Mouse (Mus musculus): ENCODE data around the gene Olfr1024. TPM values are rescaled to one million over a fixed set of nuclear protein-coding genes. Genes with fewer than 3 reads are reported as not detected.

Olfr1024 gene
- not detected in 2 replicates for polyA plus RNA-seq (2016; fragmentation: Nextera tagmentation; extraction: Ambion mirVana)

DNA sequence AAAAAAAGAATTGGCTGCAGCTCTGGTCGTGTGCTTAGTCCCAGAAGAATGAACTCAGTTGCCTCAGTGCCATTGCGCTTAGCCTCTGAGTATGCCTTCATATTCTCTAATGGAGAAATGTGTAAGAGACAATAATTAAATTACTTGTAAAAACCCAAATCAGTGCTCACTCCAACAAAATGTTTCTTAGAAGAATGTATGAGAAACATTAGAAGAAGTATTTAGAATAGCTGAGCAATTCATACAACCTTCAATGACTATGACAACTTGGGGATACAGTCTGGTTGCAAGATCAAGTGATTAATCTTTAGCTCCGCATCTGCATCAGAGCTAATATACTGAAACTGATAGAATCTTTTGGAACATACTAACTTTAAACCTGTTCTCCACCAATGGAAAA is at the start of gene Olfr1024:
Olfr1024 (minus strand) TSS at position 101 of the 400 bp plus-strand sequence.
- WGBS, result 89% methylated on average over 3 of the region's 3 CpGs
- H3K4me3 ChIP-seq, result no peak within 1 kb of the TSS

DNA sequence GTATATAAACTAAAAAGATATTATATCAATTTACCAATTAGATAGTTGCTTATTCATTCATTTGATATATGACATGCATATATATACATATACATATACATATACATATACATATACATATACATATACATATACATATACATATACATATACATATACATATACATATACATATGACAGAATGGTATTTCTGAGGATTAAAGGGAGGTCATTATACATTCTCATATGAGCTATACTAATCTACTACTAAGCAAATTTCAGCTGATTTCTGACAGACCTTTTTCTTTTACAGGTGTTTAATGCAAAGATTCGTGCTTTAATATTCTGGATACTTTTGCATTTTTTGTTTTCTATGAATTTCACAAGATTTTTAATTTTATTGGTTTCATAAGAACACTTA is 45.3 kb upstream of the Olfr1024 start, which contains the start of gene Olfr1028:
Olfr1028 (plus strand) TSS at position 301 of the 400 bp plus-strand sequence.
- no peak within 1 kb of the TSS for H3K27ac ChIP-seq
- no peaks in the 10 kb centered on the region for H3K36me3 ChIP-seq
- H3K9me3 ChIP-seq, result no peaks in the 10 kb centered on the region
- H3K4me1 ChIP-seq (replicated peaks), result no peaks in the 10 kb centered on the region
- no peak within 1 kb of the TSS for H3K4me3 ChIP-seq
- WGBS, result 85% methylated on average over 1 of the region's 1 CpGs
- H3K27me3 ChIP-seq (ENCODE audit: insufficient read depth, poor library complexity, severe bottlenecking), result no peaks in the 10 kb centered on the region
- no peak for DNase-seq (ENCODE audit: low spot score)

More for the DNA sequence above, at the start of gene Olfr1024:
- Histone ChIP-seq H3K4me1 (replicated peaks) (no peaks in the 10 kb centered on the region), H3K27ac (no peak within 1 kb of the TSS), H3K36me3 (no peaks in the 10 kb centered on the region), H3K9me3 (no peaks in the 10 kb centered on the region; the same call in 1 of the 2 replicates), H3K27me3 (ENCODE audit: insufficient read depth, poor library complexity, severe bottlenecking) (no peaks in the 10 kb centered on the region)
- no peak for DNase-seq (ENCODE audit: low spot score)

DNA sequence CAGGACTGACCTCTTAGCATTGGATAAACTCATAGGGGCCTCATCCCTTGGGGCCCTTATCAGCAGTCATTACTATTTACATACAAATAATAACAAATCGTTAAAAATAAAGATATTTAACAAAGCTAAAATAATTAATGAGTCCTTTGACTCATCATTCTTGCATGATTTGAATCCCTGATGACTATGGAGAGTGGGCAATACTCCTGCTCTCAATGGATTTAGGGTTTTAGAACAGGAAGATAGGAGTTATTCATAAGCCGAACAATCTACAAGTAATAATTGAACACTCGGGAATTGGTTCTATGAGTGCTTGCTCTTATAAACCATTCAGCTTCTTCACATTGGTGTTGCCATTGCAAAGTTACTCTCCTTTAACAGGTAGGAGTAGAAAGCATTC is 16.4 kb upstream of the Olfr1024 start, which contains the start of gene Olfr1026:
Olfr1026 (plus strand) TSS at position 301 of the 400 bp plus-strand sequence.
- no peaks in the 10 kb centered on the region for H3K4me1 ChIP-seq (replicated peaks)
- 90% methylated on average over 3 of the region's 3 CpGs for WGBS
- no peaks in the 10 kb centered on the region for H3K36me3 ChIP-seq
- DNase-seq (ENCODE audit: low spot score), result no peak
- H3K9me3 ChIP-seq, result no peaks in the 10 kb centered on the region
- no peak within 1 kb of the TSS for H3K27ac ChIP-seq
- no peaks in the 10 kb centered on the region for H3K27me3 ChIP-seq (ENCODE audit: insufficient read depth, poor library complexity, severe bottlenecking)
- no peak within 1 kb of the TSS for H3K4me3 ChIP-seq

DNA sequence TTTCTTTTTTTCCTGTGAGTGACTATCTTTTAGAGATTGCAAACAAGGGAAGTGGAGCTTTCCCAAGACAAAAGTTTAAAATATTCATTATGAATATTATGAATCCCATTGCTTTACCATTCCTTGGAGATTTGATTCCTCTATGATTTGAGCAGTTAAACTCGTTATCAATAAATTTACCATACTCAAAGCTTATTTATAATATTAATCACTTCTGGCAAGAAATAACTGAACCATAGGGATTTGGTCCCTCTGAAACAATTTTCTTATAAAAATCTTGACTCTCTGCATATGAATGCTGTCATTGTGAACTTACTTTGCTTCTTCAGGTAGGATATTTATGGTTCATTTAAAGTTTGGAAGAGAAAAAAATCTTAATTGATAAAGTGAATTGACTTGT is 10.0 kb upstream of the Olfr1024 start, which contains the start of gene Olfr1025-ps1:
Olfr1025-ps1 (plus strand) TSS at position 301 of the 400 bp plus-strand sequence.
- Histone ChIP-seq H3K36me3 (no peaks in the 10 kb centered on the region), H3K27me3 (ENCODE audit: insufficient read depth, poor library complexity, severe bottlenecking) (no peaks in the 10 kb centered on the region), H3K4me3 (no peak within 1 kb of the TSS), H3K4me1 (replicated peaks) (no peaks in the 10 kb centered on the region), H3K27ac (no peak within 1 kb of the TSS), H3K9me3 (no peaks in the 10 kb centered on the region)
- no peak for DNase-seq (ENCODE audit: low spot score)
- 69% methylated on average over 1 of the region's 1 CpGs for WGBS

DNA sequence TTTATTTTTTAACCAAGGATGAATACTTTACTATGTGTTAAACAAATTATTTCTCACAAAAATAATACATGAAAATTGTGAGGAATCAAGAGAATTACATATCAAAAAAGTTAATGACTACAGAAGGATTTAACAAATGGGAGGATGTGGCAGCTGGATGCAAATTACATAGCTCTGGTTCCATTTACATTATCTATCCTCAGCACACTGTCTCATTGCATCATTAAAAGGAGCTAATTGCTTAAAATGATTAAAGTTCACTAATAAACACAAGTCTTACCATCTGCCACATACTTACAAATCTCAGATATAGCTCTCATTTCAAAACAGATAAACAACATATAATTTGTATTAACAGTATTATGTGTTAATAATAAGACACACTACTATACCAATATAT is 8.3 kb upstream of the Olfr1024 start:
- DNase-seq (ENCODE audit: low spot score), result no peak
- Histone ChIP-seq H3K27me3 (ENCODE audit: insufficient read depth, poor library complexity, severe bottlenecking) (no peaks in the 10 kb centered on the region), H3K4me1 (replicated peaks) (no peaks in the 10 kb centered on the region), H3K36me3 (no peaks in the 10 kb centered on the region), H3K27ac (no peak overlapping the region), H3K9me3 (no peaks in the 10 kb centered on the region), H3K4me3 (no peak overlapping the region)

DNA sequence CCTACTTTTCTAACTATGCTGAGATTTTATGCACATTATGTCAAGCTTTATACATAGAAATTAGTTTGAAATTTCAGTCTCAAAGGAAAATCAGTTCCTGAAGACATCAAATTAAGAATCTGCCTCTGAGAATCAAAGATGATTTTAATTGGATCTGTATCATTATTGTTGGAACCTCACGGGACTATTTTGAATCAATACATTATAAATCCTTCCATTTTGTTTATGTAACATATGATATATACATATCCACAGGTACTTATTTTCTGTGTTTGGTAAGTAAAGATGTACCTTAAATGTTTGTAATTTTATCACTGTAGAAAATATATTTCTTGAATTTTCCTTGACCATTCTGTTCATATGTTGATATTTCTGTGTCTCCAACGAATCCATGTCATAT is 19.5 kb downstream of the Olfr1024 start, which contains the start of gene Olfr1023:
Olfr1023 (plus strand) TSS at position 301 of the 400 bp plus-strand sequence.
- WGBS, result 79% methylated on average over 2 of the region's 2 CpGs
- Histone ChIP-seq H3K4me1 (replicated peaks) (no peaks in the 10 kb centered on the region), H3K9me3 (no peaks in the 10 kb centered on the region), H3K36me3 (no peaks in the 10 kb centered on the region), H3K27ac (no peak within 1 kb of the TSS), H3K4me3 (no peak within 1 kb of the TSS), H3K27me3 (ENCODE audit: insufficient read depth, poor library complexity, severe bottlenecking) (no peaks in the 10 kb centered on the region)
- no peak for DNase-seq (ENCODE audit: low spot score)

DNA sequence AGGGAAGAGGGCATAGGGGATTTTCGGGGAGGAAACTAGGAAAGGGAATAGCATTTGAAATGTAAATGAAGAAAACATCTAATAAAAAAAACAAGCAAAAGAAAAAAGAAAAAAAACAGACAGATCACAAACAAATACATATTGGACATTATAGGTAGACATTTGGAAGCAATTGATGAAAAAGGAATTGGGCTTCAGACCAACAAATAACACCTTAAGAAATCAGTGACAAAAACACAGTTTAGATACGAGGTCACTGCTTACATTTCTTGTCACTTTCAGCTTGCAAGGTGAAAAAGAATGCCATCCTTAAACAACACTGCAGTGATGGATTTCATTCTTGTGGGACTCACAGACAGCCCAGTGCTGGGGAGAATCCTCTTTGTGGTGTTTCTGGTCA is 36.6 kb downstream of the Olfr1024 start, which contains the start of gene Olfr1022:
Olfr1022 (plus strand) TSS at position 301 of the 400 bp plus-strand sequence.
- no peaks in the 10 kb centered on the region for H3K27me3 ChIP-seq (ENCODE audit: insufficient read depth, poor library complexity, severe bottlenecking)
- H3K27ac ChIP-seq, result no peak within 1 kb of the TSS
- no peak within 1 kb of the TSS for H3K4me3 ChIP-seq
- no peak for DNase-seq (ENCODE audit: low spot score)
- 66% methylated on average over 2 of the region's 2 CpGs for WGBS
- H3K36me3 ChIP-seq, result no peaks in the 10 kb centered on the region
- no peaks in the 10 kb centered on the region for H3K9me3 ChIP-seq
- no peaks in the 10 kb centered on the region for H3K4me1 ChIP-seq (replicated peaks)

Other genes with a start within 250 kb of the Olfr1024 start
- gene Olfr154, start 240.6 kb downstream of the Olfr1024 start, polyA plus RNA-seq (2016; fragmentation: Nextera tagmentation; extraction: Ambion mirVana), result not detected in 2 replicates
- not detected in 2 replicates for gene Olfr1006, start 226.3 kb downstream of the Olfr1024 start, polyA plus RNA-seq (2016; fragmentation: Nextera tagmentation; extraction: Ambion mirVana)
- not detected in 2 replicates for gene Olfr1008, start 215.6 kb downstream of the Olfr1024 start, polyA plus RNA-seq (2016; fragmentation: Nextera tagmentation; extraction: Ambion mirVana)
- gene Olfr1009, start 189.6 kb downstream of the Olfr1024 start, polyA plus RNA-seq (2016; fragmentation: Nextera tagmentation; extraction: Ambion mirVana), result not detected in 2 replicates
- gene Olfr1012, start 142.3 kb downstream of the Olfr1024 start, polyA plus RNA-seq (2016; fragmentation: Nextera tagmentation; extraction: Ambion mirVana), result not detected in 2 replicates
- not detected in 2 replicates for gene Olfr1013, start 138.0 kb downstream of the Olfr1024 start, polyA plus RNA-seq (2016; fragmentation: Nextera tagmentation; extraction: Ambion mirVana)
- gene Olfr1014, start 132.3 kb downstream of the Olfr1024 start, polyA plus RNA-seq (2016; fragmentation: Nextera tagmentation; extraction: Ambion mirVana), result not detected in 2 replicates
- not detected in 2 replicates for gene Olfr1015, start 123.0 kb downstream of the Olfr1024 start, polyA plus RNA-seq (2016; fragmentation: Nextera tagmentation; extraction: Ambion mirVana)
- not detected in 2 replicates for gene Olfr1016, start 102.5 kb downstream of the Olfr1024 start, polyA plus RNA-seq (2016; fragmentation: Nextera tagmentation; extraction: Ambion mirVana)
- not detected in 2 replicates for gene Olfr1018, start 86.6 kb downstream of the Olfr1024 start, polyA plus RNA-seq (2016; fragmentation: Nextera tagmentation; extraction: Ambion mirVana)
- gene Olfr1019, start 59.6 kb downstream of the Olfr1024 start, polyA plus RNA-seq (2016; fragmentation: Nextera tagmentation; extraction: Ambion mirVana), result not detected in 2 replicates
- gene Olfr1020, start 58.0 kb downstream of the Olfr1024 start, polyA plus RNA-seq (2016; fragmentation: Nextera tagmentation; extraction: Ambion mirVana), result not detected in 2 replicates
- not detected in 2 replicates for gene Olfr1022, start 36.5 kb downstream of the Olfr1024 start, polyA plus RNA-seq (2016; fragmentation: Nextera tagmentation; extraction: Ambion mirVana)
- not detected in 2 replicates for gene Olfr1023, start 19.4 kb downstream of the Olfr1024 start, polyA plus RNA-seq (2016; fragmentation: Nextera tagmentation; extraction: Ambion mirVana)
- not detected in 2 replicates for gene Olfr1025-ps1, start 10.1 kb upstream of the Olfr1024 start, polyA plus RNA-seq (2016; fragmentation: Nextera tagmentation; extraction: Ambion mirVana)
- not detected in 2 replicates for gene Olfr1026, start 16.5 kb upstream of the Olfr1024 start, polyA plus RNA-seq (2016; fragmentation: Nextera tagmentation; extraction: Ambion mirVana)
- not detected in 2 replicates for gene Olfr1028, start 45.4 kb upstream of the Olfr1024 start, polyA plus RNA-seq (2016; fragmentation: Nextera tagmentation; extraction: Ambion mirVana)
- not detected in 2 replicates for gene Olfr1029, start 68.8 kb upstream of the Olfr1024 start, polyA plus RNA-seq (2016; fragmentation: Nextera tagmentation; extraction: Ambion mirVana)
- gene Olfr1030, start 74.2 kb upstream of the Olfr1024 start, polyA plus RNA-seq (2016; fragmentation: Nextera tagmentation; extraction: Ambion mirVana), result not detected in 2 replicates
- not detected in 2 replicates for gene Olfr1031, start 85.3 kb upstream of the Olfr1024 start, polyA plus RNA-seq (2016; fragmentation: Nextera tagmentation; extraction: Ambion mirVana)
- gene Olfr1032, start 100.5 kb upstream of the Olfr1024 start, polyA plus RNA-seq (2016; fragmentation: Nextera tagmentation; extraction: Ambion mirVana), result not detected in 2 replicates
- gene Olfr1033, start 115.6 kb upstream of the Olfr1024 start, polyA plus RNA-seq (2016; fragmentation: Nextera tagmentation; extraction: Ambion mirVana), result not detected in 2 replicates
- gene Olfr1034, start 140.8 kb upstream of the Olfr1024 start, polyA plus RNA-seq (2016; fragmentation: Nextera tagmentation; extraction: Ambion mirVana), result not detected in 2 replicates
- gene Olfr1036, start 168.9 kb upstream of the Olfr1024 start, polyA plus RNA-seq (2016; fragmentation: Nextera tagmentation; extraction: Ambion mirVana), result not detected in 2 replicates
- gene Olfr1037, start 182.3 kb upstream of the Olfr1024 start, polyA plus RNA-seq (2016; fragmentation: Nextera tagmentation; extraction: Ambion mirVana), result not detected in 2 replicates
- not detected in 2 replicates for gene Olfr1039, start 230.9 kb upstream of the Olfr1024 start, polyA plus RNA-seq (2016; fragmentation: Nextera tagmentation; extraction: Ambion mirVana)
- not detected in 2 replicates for gene Olfr1040, start 241.7 kb upstream of the Olfr1024 start, polyA plus RNA-seq (2016; fragmentation: Nextera tagmentation; extraction: Ambion mirVana)

All from hindbrain, embryonic 10.5 days (tissue).